24 mouse cellular contexts compared by ENCODE assay signal in genomic region chr2:103478326-103478725, GRCm38 (mm10). TPM values are rescaled to one million over a fixed set of nuclear protein-coding genes. Genes with fewer than 3 reads are reported as not detected.
DNase-seq lines count a peak whose midpoint lies in the region; ATAC-seq and TF ChIP-seq lines count a peak whose summit lies in the region.
"Had no signal": no experiment of that assay in that cellular context is flagged by ENCODE, and none has a peak within 500 bp of the region (broad histone marks: within the 10 kb centered on the region; RNA-seq: fewer than 3 reads in every experiment).

No protein-coding gene starts in this region.

- H3K27ac ChIP-seq in liver, adult 2 months (replicated peaks; ENCODE audit: insufficient read depth, low read depth, low read length), result peak overlapping the region; percentile 42
- H3K27ac ChIP-seq in liver, embryonic 13.5 days, result peak overlapping the region; percentile 99; the same call in 1 of the 2 replicates
- peak overlapping the region; percentile 73 for H3K27ac ChIP-seq in liver, postnatal 0 days (ENCODE audit: low read depth)
- H3K27ac ChIP-seq in forebrain, embryonic 15.5 days (replicated peaks), result no peak overlapping the region
- H3K27ac ChIP-seq: forebrain, embryonic 10.5 days; forebrain, embryonic 13.5 days; gastrocnemius, adult 2 months; heart, embryonic 10.5 days; hindbrain, embryonic 10.5 days; hindbrain, embryonic 13.5 days had no signal

- H3K27me3 ChIP-seq in liver, adult 2 months (ENCODE audit: control insufficient read depth, insufficient read depth, low read length), result no peaks in the 10 kb centered on the region
- H3K27me3 ChIP-seq in liver, embryonic 13.5 days, result no peaks in the 10 kb centered on the region
- no peaks in the 10 kb centered on the region for H3K27me3 ChIP-seq in liver, postnatal 0 days (ENCODE audit: insufficient read depth, low read length)
- H3K27me3 ChIP-seq in forebrain, embryonic 15.5 days, result no peaks in the 10 kb centered on the region
- H3K27me3 ChIP-seq: forebrain, embryonic 13.5 days; hindbrain, embryonic 13.5 days had no signal

- no peak for TF ChIP-seq EP300 in liver, postnatal 0 days (IDR thresholded peaks at IDR 0.05; ENCODE audit: low read depth)

- intact Hi-C loops in heart, postnatal 14 days (cut with DNase I), result no loop called here

- 55% methylated on average over 3 of the region's 3 CpGs for WGBS in liver, adult 2 months
- WGBS in liver, embryonic 13.5 days (ENCODE audit: insufficient replicate concordance), result 95% methylated on average over 3 of the region's 3 CpGs
- WGBS in liver, postnatal 0 days (ENCODE audit: insufficient replicate concordance), result 88% methylated on average over 3 of the region's 3 CpGs
- 94% methylated on average over 3 of the region's 3 CpGs for WGBS in forebrain, embryonic 15.5 days

- peak overlapping the region; percentile 3; the same call in 1 of the 2 replicates for H3K4me3 ChIP-seq in liver, adult 2 months (ENCODE audit: insufficient read depth, low read depth, low read length)
- no peak overlapping the region for H3K4me3 ChIP-seq in liver, embryonic 13.5 days (replicated peaks)
- H3K4me3 ChIP-seq in liver, postnatal 0 days (ENCODE audit: low read depth, low read length), result no peak overlapping the region
- no peak overlapping the region for H3K4me3 ChIP-seq in forebrain, embryonic 15.5 days
- H3K4me3 ChIP-seq: forebrain, embryonic 10.5 days; forebrain, embryonic 13.5 days; gastrocnemius, adult 2 months; heart, embryonic 10.5 days; hindbrain, embryonic 10.5 days; hindbrain, embryonic 13.5 days had no signal

- H3K36me3 ChIP-seq in liver, adult 2 months (ENCODE audit: control insufficient read depth, insufficient read depth, low read length), result peaks cover 65% of the 10 kb centered on the region
- H3K36me3 ChIP-seq in liver, embryonic 13.5 days, result peaks cover 63% of the 10 kb centered on the region
- H3K36me3 ChIP-seq in liver, postnatal 0 days (replicated peaks; ENCODE audit: insufficient read depth, low read length), result peaks cover 46% of the 10 kb centered on the region
- H3K36me3 ChIP-seq in forebrain, embryonic 15.5 days, result peaks cover 14% of the 10 kb centered on the region

- peak overlapping the region; percentile 56 for H3K9ac ChIP-seq in liver, adult 2 months (ENCODE audit: low read depth, low read length)
- no peak overlapping the region for H3K9ac ChIP-seq in liver, embryonic 13.5 days
- no peak overlapping the region for H3K9ac ChIP-seq in liver, postnatal 0 days (replicated peaks)
- H3K9ac ChIP-seq in forebrain, embryonic 15.5 days (replicated peaks), result no peak overlapping the region
- H3K9ac ChIP-seq: forebrain, embryonic 13.5 days; forebrain, postnatal 0 days; hindbrain, embryonic 13.5 days had no signal

- TF ChIP-seq CTCF in liver, adult 2 months (IDR thresholded peaks at IDR 0.05; ENCODE audit: low read depth, low read length), result no peak
- TF ChIP-seq CTCF in liver, postnatal 0 days (IDR thresholded peaks at IDR 0.05; ENCODE audit: low read depth), result no peak

- H3K4me2 ChIP-seq in liver, embryonic 13.5 days, result no peak overlapping the region
- H3K4me2 ChIP-seq in liver, postnatal 0 days (ENCODE audit: low read depth, low read length), result no peak overlapping the region
- no peak overlapping the region for H3K4me2 ChIP-seq in forebrain, embryonic 15.5 days (replicated peaks)
- H3K4me2 ChIP-seq: forebrain, embryonic 13.5 days; hindbrain, embryonic 13.5 days had no signal

- peaks cover 33% of the 10 kb centered on the region for H3K4me1 ChIP-seq in liver, adult 2 months (ENCODE audit: control insufficient read depth, insufficient read depth, low read length)
- peaks cover 71% of the 10 kb centered on the region for H3K4me1 ChIP-seq in liver, embryonic 13.5 days (replicated peaks)
- H3K4me1 ChIP-seq in liver, postnatal 0 days (ENCODE audit: insufficient read depth), result peaks cover 36% of the 10 kb centered on the region
- H3K4me1 ChIP-seq in forebrain, embryonic 15.5 days, result peaks cover 6% of the 10 kb centered on the region

- TF ChIP-seq POLR2A in liver, adult 2 months (IDR thresholded peaks at IDR 0.05; ENCODE audit: extremely low read depth, insufficient read depth, low read length), result no peak

- peak; percentile 72 for DNase-seq in heart, adult 11 months
- DNase-seq in heart, postnatal 14 days, result no peak
- DNase-seq in liver, adult 2 months (ENCODE audit: extremely low read depth, low read depth, low spot score), result peak; percentile 80
- DNase-seq in liver, result no peak
- no peak for DNase-seq in liver, embryonic 13.5 days
- no peak for DNase-seq in liver, postnatal 0 days
- DNase-seq: adrenal gland, adult 8-10 months; adrenal gland, postnatal 25 days; cerebellum, adult 11-12 months; cerebellum, adult 9-10 months; cerebellum, postnatal 14 days; forebrain, postnatal 0 days; gastrocnemius, adult 2 months; gastrocnemius, postnatal 14 days; heart, adult 18-20 months; heart, postnatal 36 days had no signal

- H3K79me2 ChIP-seq in liver, adult 2 months (ENCODE audit: control insufficient read depth, insufficient read depth, low read length), result peaks cover 35% of the 10 kb centered on the region; the same call in 1 of the 2 replicates

- no peaks in the 10 kb centered on the region for H3K9me3 ChIP-seq in liver, embryonic 13.5 days (replicated peaks)
- H3K9me3 ChIP-seq in liver, postnatal 0 days (ENCODE audit: low read length), result no peaks in the 10 kb centered on the region
- no peaks in the 10 kb centered on the region for H3K9me3 ChIP-seq in forebrain, embryonic 15.5 days
- H3K9me3 ChIP-seq: forebrain, embryonic 10.5 days; forebrain, embryonic 13.5 days; heart, embryonic 10.5 days; hindbrain, embryonic 10.5 days; hindbrain, embryonic 13.5 days had no signal

- no peak for ATAC-seq in liver, embryonic 13.5 days (ENCODE audit: low read depth)
- no peak for ATAC-seq in liver, postnatal 0 days
- no peak for ATAC-seq in forebrain, embryonic 15.5 days (replicated peaks)
- ATAC-seq: activated CD4-positive, CD25-positive, alpha-beta regulatory T cell, adult 4 months; forebrain, embryonic 13.5 days; forebrain, postnatal 0 days; hindbrain, embryonic 16.5 days had no signal

RNA-seq across cellular contexts. Expression of gene Cat, which starts 6.6 kb away (rescaled TPM):
- total RNA-seq in heart, postnatal 14 days (2021), result 100 to 1,000 TPM; 191 to 200 TPM
- 1,807 and 1,852 TPM in 2 replicates for total RNA-seq in liver, adult 2 months (2014; rRNA removed)
- polyA plus RNA-seq in liver, adult 2 months (2012; rRNA removed), result 1,476 and 1,516 TPM in 2 replicates
- polyA plus RNA-seq in liver, embryonic 13.5 days (2015; fragmentation: Nextera tagmentation; extraction: Ambion mirVana), result 102 and 145 TPM in 2 replicates
- polyA plus RNA-seq in liver, postnatal 0 days (2015; fragmentation: Nextera tagmentation; extraction: Ambion mirVana), result 245 and 267 TPM in 2 replicates
- 65.4 and 69.0 TPM in 2 replicates for polyA plus RNA-seq in forebrain, embryonic 15.5 days (2015; fragmentation: Nextera tagmentation; extraction: Ambion mirVana)

Comparison
In these comparisons a context has a peak if more than half of its experiments do, and no peak if none do; other contexts are left out.
1. DNase-seq: peak in heart, adult 11 months (single experiment) and liver, adult 2 months (single experiment); none in heart, postnatal 14 days (0 of 2), liver (single experiment), liver, embryonic 13.5 days (single experiment) and liver, postnatal 0 days (single experiment).